14 mouse cellular contexts compared by ENCODE assay signal in genomic region chr10:23675911-23676310, GRCm38 (mm10).
DNase-seq lines count a peak whose midpoint lies in the region; ATAC-seq and TF ChIP-seq lines count a peak whose summit lies in the region.
"Had no signal": no experiment of that assay in that cellular context is flagged by ENCODE, and none has a peak within 500 bp of the region (broad histone marks: within the 10 kb centered on the region; RNA-seq: fewer than 3 reads in every experiment).

No protein-coding gene starts in this region.

- ATAC-seq in midbrain, embryonic 11.5 days (ENCODE audit: low FRiP score) = no peak
- no peak for ATAC-seq in midbrain, embryonic 15.5 days (replicated peaks)
- ATAC-seq in embryonic facial prominence, embryonic 14.5 days (ENCODE audit: low read depth) = peak; percentile 51; the same call in 1 of the 2 replicates
- ATAC-seq: liver, embryonic 12.5 days had no signal

- no peak for TF ChIP-seq CTCF in thymus, adult 2 months (IDR thresholded peaks at IDR 0.05; ENCODE audit: borderline replicate concordance, control insufficient read depth, extremely low read depth, insufficient read depth, low read length, poor library complexity)

- no peak overlapping the region for H3K27ac ChIP-seq in midbrain, embryonic 11.5 days (ENCODE audit: low read depth, low read length)
- no peak overlapping the region for H3K27ac ChIP-seq in midbrain, embryonic 15.5 days
- no peak overlapping the region; the same call in 1 of the 2 replicates for H3K27ac ChIP-seq in embryonic facial prominence, embryonic 14.5 days (replicated peaks; ENCODE audit: low read depth, low read length)
- no peak overlapping the region for H3K27ac ChIP-seq in thymus, adult 2 months (ENCODE audit: control insufficient read depth, insufficient read depth, low read length)
- H3K27ac ChIP-seq: liver, embryonic 12.5 days had no signal

- peaks cover 6% of the 10 kb centered on the region for H3K4me1 ChIP-seq in midbrain, embryonic 11.5 days (ENCODE audit: control insufficient read depth, insufficient read depth, low read length)
- H3K4me1 ChIP-seq in midbrain, embryonic 15.5 days = peaks cover 13% of the 10 kb centered on the region
- peaks cover 21% of the 10 kb centered on the region for H3K4me1 ChIP-seq in embryonic facial prominence, embryonic 14.5 days (ENCODE audit: control insufficient read depth, insufficient read depth, low read length)
- no peaks in the 10 kb centered on the region for H3K4me1 ChIP-seq in thymus, adult 2 months (replicated peaks; ENCODE audit: control insufficient read depth, insufficient read depth, low read length)
- H3K4me1 ChIP-seq: liver, embryonic 12.5 days; megakaryocyte, embryonic 14.5 days had no signal

- no peak overlapping the region for H3K4me3 ChIP-seq in midbrain, embryonic 11.5 days (ENCODE audit: low read depth, low read length)
- no peak overlapping the region for H3K4me3 ChIP-seq in midbrain, embryonic 15.5 days
- H3K4me3 ChIP-seq in embryonic facial prominence, embryonic 14.5 days (ENCODE audit: low read depth, low read length) = no peak overlapping the region
- no peak overlapping the region for H3K4me3 ChIP-seq in thymus, adult 2 months (ENCODE audit: control insufficient read depth, insufficient read depth, low read length)
- H3K4me3 ChIP-seq: liver, embryonic 12.5 days; megakaryocyte, embryonic 14.5 days had no signal

- TF ChIP-seq POLR2A in thymus, adult 2 months (IDR thresholded peaks at IDR 0.05; ENCODE audit: control insufficient read depth, extremely low read depth, insufficient read depth, low read length, poor library complexity) = no peak

- no peaks in the 10 kb centered on the region for H3K27me3 ChIP-seq in midbrain, embryonic 11.5 days (ENCODE audit: control insufficient read depth, insufficient read depth, low read length)
- H3K27me3 ChIP-seq in midbrain, embryonic 15.5 days (replicated peaks) = no peaks in the 10 kb centered on the region
- no peaks in the 10 kb centered on the region for H3K27me3 ChIP-seq in embryonic facial prominence, embryonic 14.5 days (replicated peaks; ENCODE audit: control insufficient read depth, insufficient read depth, low read length)
- H3K27me3 ChIP-seq in thymus, adult 2 months (ENCODE audit: control insufficient read depth, insufficient read depth, low read length) = no peaks in the 10 kb centered on the region
- H3K27me3 ChIP-seq: liver, embryonic 12.5 days; megakaryocyte, embryonic 14.5 days had no signal

- H3K9me3 ChIP-seq in midbrain, embryonic 11.5 days (ENCODE audit: control insufficient read depth, low read length) = no peaks in the 10 kb centered on the region
- no peaks in the 10 kb centered on the region for H3K9me3 ChIP-seq in midbrain, embryonic 15.5 days
- H3K9me3 ChIP-seq in embryonic facial prominence, embryonic 14.5 days (ENCODE audit: control insufficient read depth, low read length) = no peaks in the 10 kb centered on the region
- H3K9me3 ChIP-seq: liver, embryonic 12.5 days had no signal

- DNase-seq in heart, adult 11 months = peak; percentile 64
- DNase-seq in heart, postnatal 4 days = no peak
- peak; percentile 88 for DNase-seq in midbrain, embryonic 11.5 days (ENCODE audit: low spot score, missing footprints)
- DNase-seq in embryonic facial prominence, embryonic 14.5 days (ENCODE audit: low spot score) = peak; percentile 74
- DNase-seq in retina, postnatal 1 day = peak; percentile 32
- DNase-seq in thymus, postnatal 0 days (ENCODE audit: low spot score) = no peak
- DNase-seq in thymus, adult 2 months = no peak
- DNase-seq: B cell, adult 2 months; cerebellum, adult 11 months; cerebellum, postnatal 25 days; layer of hippocampus, adult 9-11 months had no signal

- H3K4me2 ChIP-seq in midbrain, embryonic 11.5 days = no peak overlapping the region
- H3K4me2 ChIP-seq in midbrain, embryonic 15.5 days = no peak overlapping the region
- no peak overlapping the region for H3K4me2 ChIP-seq in embryonic facial prominence, embryonic 14.5 days (ENCODE audit: low read depth, low read length)
- H3K4me2 ChIP-seq: liver, embryonic 12.5 days had no signal

- no peak overlapping the region for H3K9ac ChIP-seq in midbrain, embryonic 11.5 days (ENCODE audit: low read length)
- H3K9ac ChIP-seq in midbrain, embryonic 15.5 days = no peak overlapping the region
- H3K9ac ChIP-seq in embryonic facial prominence, embryonic 14.5 days (ENCODE audit: low read depth, low read length) = no peak overlapping the region
- H3K9ac ChIP-seq: liver, embryonic 12.5 days had no signal

- no peaks in the 10 kb centered on the region for H3K36me3 ChIP-seq in midbrain, embryonic 11.5 days (ENCODE audit: control insufficient read depth, insufficient read depth, low read length)
- no peaks in the 10 kb centered on the region for H3K36me3 ChIP-seq in midbrain, embryonic 15.5 days (replicated peaks)
- H3K36me3 ChIP-seq in embryonic facial prominence, embryonic 14.5 days (ENCODE audit: control insufficient read depth, insufficient read depth, low read length) = no peaks in the 10 kb centered on the region
- no peaks in the 10 kb centered on the region for H3K36me3 ChIP-seq in thymus, adult 2 months (ENCODE audit: control insufficient read depth, insufficient read depth, low read length)
- H3K36me3 ChIP-seq: liver, embryonic 12.5 days had no signal

- 74% methylated on average over 6 of the region's 6 CpGs for WGBS in midbrain, embryonic 11.5 days
- WGBS in midbrain, embryonic 15.5 days = 51% methylated on average over 6 of the region's 6 CpGs
- 26% methylated on average over 6 of the region's 6 CpGs for WGBS in embryonic facial prominence, embryonic 14.5 days
- WGBS in thymus, adult 2 months = 61% methylated on average over 6 of the region's 6 CpGs

Comparison
In these comparisons a context has a peak if more than half of its experiments do, and no peak if none do; other contexts are left out.
1. DNase-seq: peak in heart, adult 11 months (single experiment), midbrain, embryonic 11.5 days (single experiment), embryonic facial prominence, embryonic 14.5 days (single experiment) and retina, postnatal 1 day (single experiment); none in heart, postnatal 4 days (single experiment), thymus, postnatal 0 days (single experiment) and thymus, adult 2 months (single experiment).